Mouse (Mus musculus) large intestine, adult 2 months (tissue): ENCODE data around the gene Gtf2h2. TPM values are rescaled to one million over a fixed set of nuclear protein-coding genes. Genes with fewer than 3 reads are reported as not detected.
"Not testable (repeated sequence)": the region's sequence is repeated elsewhere in the genome, so short reads cannot be mapped to it uniquely, and the experiment has no call there.

ENCODE experiments used
- DNase-seq: peaks from one replicate; pipeline ENCODE4 v3.0.0-alpha.2; 2012; ENCODE audit warnings: low read depth, low spot score
- WGBS: fragments of 180-500 bp; shearing (Covaris S2); methylation state at CpG from one replicate; pipeline ENCODE4 v1.1.7; 2018; 5-methylcytosine and 5-hydroxymethylcytosine counted together
- polyA plus RNA-seq: library from polyadenylated mRNA; depleted of rRNA; stranded (reverse); fragments of >200 nt; gene quantifications from 2 replicates; pipeline ENCODE4 v1.2.3, GENCODE M21; 2012; rRNA removed

Gtf2h2 gene
- polyA plus RNA-seq, 1 experiment, result 15.4 TPM

DNA sequence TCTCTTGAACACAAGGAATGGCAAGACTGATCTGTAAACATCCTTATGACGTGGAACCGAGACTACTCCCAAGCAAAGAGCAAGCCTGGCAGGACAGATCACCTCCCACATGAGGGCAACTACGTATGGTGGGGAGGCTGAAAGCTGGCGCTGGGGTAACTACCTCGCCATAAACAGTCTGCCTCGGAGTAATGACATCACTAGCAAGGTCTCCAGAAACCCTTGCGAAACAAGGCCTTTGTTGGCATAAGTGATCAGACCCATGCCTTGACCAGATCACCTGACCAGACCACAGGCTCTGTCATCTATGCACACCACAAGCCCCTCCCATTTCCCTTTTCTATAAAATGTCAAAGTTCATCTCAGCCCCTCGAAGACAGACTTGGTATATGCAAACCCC, 934 bp upstream of the Gtf2h2 start:
- no peak for DNase-seq
- WGBS, result 24% methylated on average over 8 of the region's 8 CpGs

DNA sequence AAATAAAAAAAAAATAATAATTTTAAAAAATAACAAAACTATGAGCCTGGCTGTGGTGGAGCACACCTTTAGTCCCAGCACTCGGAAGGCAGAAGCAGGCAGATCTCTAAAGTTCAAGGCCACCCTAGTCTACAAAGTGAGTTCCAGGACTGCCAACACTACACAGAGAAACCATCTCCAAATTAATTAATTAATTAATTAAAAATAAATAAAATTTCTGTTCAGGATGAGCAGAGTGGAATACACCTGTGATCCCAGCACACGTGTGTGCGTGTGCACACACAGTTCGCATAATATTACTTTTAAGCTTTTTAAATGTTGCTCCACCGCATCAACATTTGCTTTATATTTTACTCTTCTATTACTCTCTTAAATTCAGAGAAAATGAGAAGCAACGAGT, 756 bp downstream of the Gtf2h2 start:
- 13% methylated on average over 6 of the region's 6 CpGs for WGBS
- no peak for DNase-seq

DNA sequence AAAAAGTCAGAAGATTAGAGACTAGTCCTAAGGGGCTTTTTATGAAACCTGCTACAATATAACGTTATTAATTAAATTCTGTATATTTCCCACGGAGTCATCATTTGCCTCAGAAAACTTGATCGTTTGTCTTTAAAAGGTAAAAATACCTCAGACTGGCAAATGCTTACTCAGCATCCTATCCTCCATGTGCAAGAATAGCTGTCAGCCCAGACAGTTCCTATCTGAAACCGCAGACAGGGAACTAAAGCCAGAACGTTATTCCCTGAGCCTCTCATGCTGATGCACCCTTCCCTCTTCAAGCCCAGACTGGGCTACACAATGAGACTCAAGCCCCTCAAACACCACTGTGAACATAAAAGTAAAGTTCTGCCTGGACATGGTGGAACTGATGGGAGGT, 2.0 kb downstream of the Gtf2h2 start:
- WGBS, result 82% methylated on average over 5 of the region's 5 CpGs

DNA sequence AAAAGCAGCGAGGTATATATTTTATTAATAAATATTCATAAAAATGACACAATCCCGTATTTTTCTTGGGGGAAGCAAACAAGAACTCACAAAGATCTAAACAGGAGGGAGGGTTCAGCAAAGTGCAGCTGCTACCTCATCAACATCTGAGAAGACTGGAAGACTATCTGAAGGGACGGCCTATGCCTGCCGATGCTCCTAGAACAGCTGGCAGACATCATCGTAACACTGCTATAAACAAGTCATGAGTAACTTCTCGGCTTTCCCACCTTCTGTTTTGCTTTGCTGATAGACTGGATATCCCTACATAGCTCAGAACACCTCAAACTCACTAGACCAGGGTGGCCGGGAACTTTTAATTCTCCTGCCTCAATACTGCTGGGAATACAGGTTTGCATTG, 8.8 kb downstream of the Gtf2h2 start:
- DNase-seq, result no peak
- WGBS, result 83% methylated on average over 7 of the region's 7 CpGs

More for the DNA sequence above, 2.0 kb downstream of the Gtf2h2 start:
- DNase-seq, result no peak

DNA sequence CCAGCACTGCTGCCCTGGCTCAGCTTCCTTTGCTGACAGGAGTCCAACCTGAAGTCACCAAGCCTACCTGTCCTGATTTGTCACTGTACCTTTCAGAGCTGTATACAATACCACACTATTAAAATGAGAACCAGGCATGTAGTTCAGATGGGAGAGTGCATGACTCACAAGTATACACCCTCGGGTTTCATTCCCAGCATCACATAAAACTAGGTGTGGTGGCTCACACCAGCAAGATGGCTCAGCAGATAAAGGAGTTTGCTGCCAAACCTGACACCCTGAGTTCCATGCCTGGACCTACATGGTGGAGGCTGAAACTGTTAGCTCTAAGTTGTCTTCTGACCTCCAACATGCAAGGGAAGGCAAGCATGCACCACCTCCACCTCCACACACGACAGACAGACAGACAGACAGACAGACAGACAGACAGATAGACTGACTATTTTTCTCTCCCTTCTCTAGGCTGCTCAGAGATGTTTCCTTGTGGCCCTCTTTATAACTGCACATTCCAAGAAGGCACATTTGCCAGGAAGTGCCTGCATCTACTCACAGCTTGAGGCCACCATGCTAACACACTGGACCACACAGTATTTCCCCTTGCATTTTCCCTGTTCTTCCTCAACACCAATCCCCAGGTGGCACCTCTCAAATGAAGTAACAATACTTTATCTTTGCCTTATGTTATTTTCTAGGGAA, 28.7 kb downstream of the Gtf2h2 start:
- DNase-seq, result peak; percentile 62
- WGBS, result 37% methylated on average over 2 of the region's 2 CpGs

DNA sequence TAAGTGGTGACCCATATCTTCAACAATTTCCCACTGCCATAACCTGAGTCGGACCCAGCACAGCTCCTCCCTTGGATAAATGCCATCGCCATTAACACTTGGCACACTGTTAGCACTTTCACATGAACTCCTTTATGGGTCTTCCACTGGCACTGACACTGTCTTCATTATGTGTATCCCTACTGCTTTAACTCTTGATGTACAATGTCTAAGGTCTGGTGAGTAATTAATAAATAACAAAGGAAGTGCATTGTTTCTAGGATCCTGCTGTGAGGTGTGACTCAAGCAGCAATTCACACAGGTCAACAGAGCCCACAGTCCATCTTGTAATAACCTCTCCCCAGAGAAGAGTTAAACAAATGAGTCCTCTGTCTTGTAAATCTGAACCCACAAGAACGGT, 31.0 kb downstream of the Gtf2h2 start:
- DNase-seq, result peak; percentile 76
- 26% methylated on average over 3 of the region's 3 CpGs for WGBS

DNA sequence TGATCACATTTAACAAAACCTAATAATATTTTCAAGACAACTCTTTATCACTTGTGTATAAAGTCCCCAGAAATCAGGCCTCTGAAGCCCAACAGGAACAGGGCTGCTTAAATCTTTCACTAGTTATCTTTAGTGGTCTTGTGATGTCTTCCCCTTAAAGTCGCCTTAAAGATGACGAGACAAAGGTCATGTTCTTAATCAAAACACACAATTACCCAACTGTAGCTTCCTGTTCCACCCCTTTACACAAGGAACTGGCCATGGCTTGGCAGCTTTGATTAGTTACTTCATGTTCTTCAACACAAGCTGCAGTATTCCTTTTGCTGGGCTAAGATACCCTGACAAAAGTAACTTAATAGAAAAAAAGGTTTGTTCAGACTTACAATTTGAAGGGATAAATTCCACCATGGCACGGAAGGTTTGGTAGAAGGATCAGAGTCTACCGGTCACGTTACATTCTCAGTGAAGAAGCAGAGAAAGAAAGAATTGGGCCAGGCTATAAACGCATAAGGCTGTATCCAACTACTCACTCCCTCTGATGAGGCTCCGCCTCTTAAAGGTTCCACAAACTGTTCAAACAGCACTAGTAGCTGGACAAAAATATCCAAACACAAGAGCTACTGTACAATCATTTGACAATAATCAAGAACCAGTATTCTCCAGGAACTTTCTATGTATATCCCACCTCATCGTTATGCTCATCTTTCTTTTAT, 39.8 kb downstream of the Gtf2h2 start, which contains the start of gene Naip1:
Gene Naip1 (minus strand): TSS at position 455 of the 713 bp plus-strand sequence.
- peak; percentile 28 for DNase-seq

DNA sequence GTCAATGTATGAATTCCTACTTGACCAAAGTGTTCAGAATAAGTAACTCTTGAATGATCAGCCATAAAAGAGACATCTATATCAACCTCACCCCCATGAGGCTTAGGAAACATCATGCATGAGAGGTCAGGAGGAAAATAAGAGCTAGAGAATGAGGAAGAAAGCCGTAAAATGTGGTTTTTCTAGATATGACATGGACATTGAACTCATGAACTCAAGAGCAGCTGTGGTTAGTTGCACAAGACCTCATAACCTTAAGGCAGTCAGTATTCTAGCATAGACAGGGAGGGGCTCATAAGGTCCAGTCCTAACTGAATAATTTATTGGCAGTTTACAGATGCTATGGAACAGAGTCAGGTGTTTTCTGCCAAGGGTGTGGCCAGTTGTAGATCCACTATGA, 42.9 kb downstream of the Gtf2h2 start:
- WGBS, result 24% methylated on average over 1 of the region's 1 CpGs
- DNase-seq, result peak; percentile 63

More for the DNA sequence above, 39.8 kb downstream of the Gtf2h2 start, which contains the start of gene Naip1:
- WGBS, result 34% methylated on average over 8 of the region's 8 CpGs

DNA sequence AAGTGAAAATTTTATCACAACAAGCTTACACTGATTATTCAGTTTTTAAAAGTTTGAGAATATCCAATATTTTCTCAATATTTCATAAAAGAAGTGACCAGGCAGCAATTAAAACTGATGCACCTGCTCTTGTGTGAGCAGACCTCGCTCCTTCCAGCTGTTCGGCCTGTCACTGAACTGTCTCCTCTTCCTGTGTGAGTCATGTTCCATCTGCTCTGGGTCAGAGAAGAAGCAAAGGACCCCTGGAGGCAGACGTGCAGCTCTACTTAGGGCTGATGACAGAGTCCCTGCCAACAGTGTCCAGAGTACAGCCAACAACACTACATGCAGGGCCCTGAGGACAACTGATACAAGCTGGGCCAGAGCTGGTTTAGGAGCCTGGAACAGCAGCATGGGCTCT, 52.3 kb downstream of the Gtf2h2 start:
- 54% methylated on average over 3 of the region's 3 CpGs for WGBS
- DNase-seq, result no peak

DNA sequence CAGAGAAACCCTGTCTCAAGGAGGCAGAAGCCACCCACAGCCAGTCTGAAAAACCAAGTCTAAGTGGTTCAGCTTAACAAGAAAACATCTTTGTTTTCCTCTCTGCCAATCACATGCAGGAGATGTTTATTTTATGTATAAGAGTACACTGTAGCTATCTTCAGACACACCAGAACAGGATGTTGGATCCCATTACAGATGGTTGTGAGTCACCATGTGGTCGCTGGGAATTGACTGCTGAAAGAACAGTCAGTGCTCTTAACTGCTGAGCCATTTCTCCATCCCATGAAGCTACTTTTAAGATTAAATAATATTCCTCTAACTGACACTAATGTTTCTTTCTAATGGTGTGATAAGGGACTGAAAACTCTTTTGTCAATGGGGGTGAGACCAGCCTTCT, 53.7 kb downstream of the Gtf2h2 start:
- DNase-seq, result no peak
- 42% methylated on average over 1 of the region's 1 CpGs for WGBS

DNA sequence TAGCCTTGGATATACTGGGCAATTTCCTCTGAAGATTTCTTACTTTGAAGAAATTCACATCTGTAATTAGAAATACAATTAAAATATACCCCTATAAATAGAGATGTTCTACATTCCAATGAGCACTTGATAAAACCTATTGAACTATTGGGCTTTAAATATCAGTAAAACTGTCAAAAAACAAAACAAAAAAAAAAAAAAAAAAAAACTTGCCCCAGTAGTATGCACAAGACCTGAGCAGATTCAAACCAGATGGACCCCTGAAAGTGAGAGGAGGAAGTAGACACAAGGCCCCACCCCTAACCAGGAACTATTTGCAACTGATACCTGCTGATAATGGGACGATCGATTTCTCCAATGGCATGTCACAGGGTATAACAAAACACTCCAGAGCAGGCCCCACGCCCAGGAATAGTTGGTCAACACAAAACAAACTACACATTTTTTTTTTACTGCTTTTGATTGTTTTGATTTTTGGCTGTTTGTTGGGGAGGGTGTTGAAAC, 55.0 kb downstream of the Gtf2h2 start:
- WGBS, result 79% methylated on average over 3 of the region's 3 CpGs
- DNase-seq, result no peak

DNA sequence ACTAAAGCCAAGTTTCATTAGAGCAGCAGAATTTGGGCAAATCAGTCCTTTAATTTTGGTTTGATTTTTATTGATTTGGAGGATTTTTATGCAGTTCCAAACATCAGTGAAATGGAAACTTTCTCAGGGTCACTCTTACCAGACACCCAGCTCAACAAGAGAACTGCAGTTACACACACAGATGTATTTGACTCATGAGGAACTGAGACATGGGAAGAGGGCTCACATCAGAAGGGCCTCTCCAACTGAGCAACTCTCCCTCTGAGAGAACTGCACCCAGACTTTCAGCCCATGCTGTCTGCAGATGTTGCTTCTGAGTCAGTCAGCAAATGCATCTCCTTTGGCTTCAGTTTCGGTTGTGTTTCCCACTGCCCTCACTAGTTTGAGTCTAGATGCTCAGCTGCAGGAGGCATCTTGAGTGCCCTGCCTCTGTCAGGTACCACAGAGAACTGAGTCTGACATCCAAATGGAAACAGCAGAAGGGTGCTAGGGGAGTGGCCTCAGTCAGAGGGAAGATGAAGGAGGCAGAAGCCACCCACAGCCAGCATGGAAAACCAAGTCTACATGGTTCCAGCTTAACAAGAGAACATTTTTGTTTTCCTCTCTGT, 55.7 kb downstream of the Gtf2h2 start:
- 87% methylated on average over 1 of the region's 1 CpGs for WGBS
- DNase-seq, result not testable (repeated sequence)

DNA sequence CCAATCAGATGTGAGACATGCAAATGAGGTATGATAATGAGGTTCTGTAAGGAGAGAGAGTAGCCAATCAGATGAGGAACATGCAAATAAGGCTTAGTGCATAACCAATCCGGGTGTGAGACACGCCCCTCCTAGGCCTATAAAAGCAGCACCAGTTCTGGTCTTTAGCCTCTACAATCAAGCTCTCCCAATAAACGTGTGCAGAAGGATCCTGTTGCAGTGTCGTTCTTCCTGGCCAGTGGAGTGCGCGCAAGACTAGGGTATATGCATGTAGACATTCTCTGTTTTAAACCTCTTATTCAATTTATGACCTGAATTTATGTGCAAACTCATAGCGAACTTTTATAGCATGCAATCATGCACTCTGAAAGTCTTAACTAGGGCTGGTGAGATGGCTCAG, 72.4 kb downstream of the Gtf2h2 start:
- WGBS, result 66% methylated on average over 7 of the region's 7 CpGs
- DNase-seq, result not testable (repeated sequence)

DNA sequence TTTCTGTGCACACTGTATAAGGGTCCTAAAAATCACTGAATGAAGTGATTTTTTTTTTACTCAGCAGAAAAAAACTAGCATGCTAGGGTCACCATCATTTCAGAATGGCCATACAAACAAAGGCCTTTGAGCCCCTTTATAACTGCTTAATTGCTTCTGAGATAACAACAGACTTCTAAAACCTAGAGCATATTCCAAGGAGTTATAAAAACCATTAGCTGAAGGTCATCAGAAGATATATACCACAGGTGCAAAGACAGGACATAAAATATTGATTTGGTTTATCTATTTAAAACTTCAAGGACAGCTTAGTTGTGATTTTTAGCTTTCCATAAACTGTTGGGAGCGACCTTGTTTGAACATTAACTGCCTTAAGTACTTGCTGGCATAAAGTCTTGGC, 78.0 kb downstream of the Gtf2h2 start:
- WGBS, result 5% methylated on average over 1 of the region's 1 CpGs
- DNase-seq, result no peak

Other genes starting within 250 kb of the Gtf2h2 start
- 38.8 and 59.2 TPM in 2 replicates for gene Naip5, start 246.3 kb downstream of the Gtf2h2 start, polyA plus RNA-seq
- gene Naip6, start 174.9 kb downstream of the Gtf2h2 start, polyA plus RNA-seq, result 54.0 and 61.6 TPM in 2 replicates
- gene Naip1, start 39.7 kb downstream of the Gtf2h2 start, polyA plus RNA-seq, result 18.6 and 19.6 TPM in 2 replicates
- 31.6 and 48.4 TPM in 2 replicates for gene Ocln, start 60.1 kb upstream of the Gtf2h2 start, polyA plus RNA-seq
- 22.9 and 25.8 TPM in 2 replicates for gene Marveld2, start 124.4 kb upstream of the Gtf2h2 start, polyA plus RNA-seq
- gene Ak6, start 158.4 kb upstream of the Gtf2h2 start, polyA plus RNA-seq, result 45.5 and 46.5 TPM in 2 replicates
- gene Rad17, start 158.5 kb upstream of the Gtf2h2 start, polyA plus RNA-seq, result 3.2 and 3.6 TPM in 2 replicates
- gene Taf9, start 159.0 kb upstream of the Gtf2h2 start, polyA plus RNA-seq, result 1.4 and 1.9 TPM in 2 replicates
- 0.89 and 1.5 TPM in 2 replicates for gene Ccdc125, start 177.1 kb upstream of the Gtf2h2 start, polyA plus RNA-seq
- gene Cdk7, start 238.4 kb upstream of the Gtf2h2 start, polyA plus RNA-seq, result 12.5 and 13.9 TPM in 2 replicates